Mouse (Mus musculus): ENCODE results near the gene Cda. TPM values are rescaled to one million over a fixed set of nuclear protein-coding genes. Genes with fewer than 3 reads are reported as not detected.

The Cda gene
- polyA plus RNA-seq, 1 experiment, result 3.2 TPM

DNA sequence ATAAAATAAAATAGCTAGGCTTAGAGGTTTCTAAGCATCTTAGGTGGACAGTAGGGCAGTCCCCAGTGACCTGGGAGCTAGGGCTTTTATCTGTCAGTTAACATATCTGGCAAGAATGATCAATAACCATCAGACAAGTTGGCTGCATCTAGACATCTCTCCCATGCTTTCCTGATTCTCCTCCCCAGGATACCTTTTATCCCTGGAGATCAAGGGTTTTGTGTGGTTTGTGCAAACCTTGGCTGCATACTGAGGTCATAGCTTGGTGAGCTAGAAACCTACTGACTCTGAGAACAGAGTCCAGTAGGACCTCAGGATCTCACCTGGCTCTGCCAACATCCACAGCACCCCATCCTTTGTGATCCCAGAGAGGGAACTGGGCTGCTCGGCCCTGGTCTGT, 20.5 kb downstream of the Cda start:
- no peak for DNase-seq (ENCODE audit: low read depth)
- TF ChIP-seq CTCF (IDR thresholded peaks at IDR 0.05; ENCODE audit: borderline replicate concordance, extremely low read depth, insufficient read depth, insufficient read length) (no peak), POLR2A (IDR thresholded peaks at IDR 0.05; ENCODE audit: borderline replicate concordance, extremely low read depth, insufficient read depth, insufficient read length, poor library complexity, severe bottlenecking) (no peak)

DNA sequence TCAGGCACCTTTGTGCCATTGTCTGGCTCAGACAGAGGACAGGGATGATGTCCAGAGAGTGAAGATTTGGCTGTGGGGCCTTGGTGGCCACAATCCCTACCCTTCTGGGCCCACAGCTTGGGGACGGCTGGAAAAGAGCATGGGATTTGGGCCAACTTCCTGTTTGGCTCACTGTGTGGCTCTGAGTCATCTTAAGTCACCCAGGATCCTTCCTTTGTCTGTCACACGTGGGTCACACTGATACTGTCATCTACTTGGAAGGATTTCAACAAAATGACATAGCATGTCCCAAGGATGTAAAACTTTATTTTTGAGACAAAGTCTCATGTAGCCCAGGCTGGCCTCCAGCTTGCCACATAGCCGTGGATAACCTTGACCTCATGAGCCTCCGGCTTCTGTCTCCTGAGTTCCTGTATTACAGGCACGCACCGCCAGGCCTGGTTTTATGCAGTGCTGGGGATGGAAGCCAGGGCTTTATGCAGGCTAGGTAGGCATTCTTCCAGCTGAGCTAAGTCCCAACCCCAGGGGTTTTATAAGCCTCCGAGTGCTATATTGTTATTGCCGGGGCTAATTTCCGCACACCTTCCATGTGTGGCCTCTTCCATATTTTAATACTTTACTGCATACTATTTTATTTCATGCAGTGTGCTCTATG, 22.8 kb downstream of the Cda start:
- DNase-seq (ENCODE audit: low read depth), result peak; percentile 41
- TF ChIP-seq POLR2A (IDR thresholded peaks at IDR 0.05; ENCODE audit: borderline replicate concordance, extremely low read depth, insufficient read depth, insufficient read length, poor library complexity, severe bottlenecking) (no peak), CTCF (IDR thresholded peaks at IDR 0.05; ENCODE audit: borderline replicate concordance, extremely low read depth, insufficient read depth, insufficient read length) (no peak)

DNA sequence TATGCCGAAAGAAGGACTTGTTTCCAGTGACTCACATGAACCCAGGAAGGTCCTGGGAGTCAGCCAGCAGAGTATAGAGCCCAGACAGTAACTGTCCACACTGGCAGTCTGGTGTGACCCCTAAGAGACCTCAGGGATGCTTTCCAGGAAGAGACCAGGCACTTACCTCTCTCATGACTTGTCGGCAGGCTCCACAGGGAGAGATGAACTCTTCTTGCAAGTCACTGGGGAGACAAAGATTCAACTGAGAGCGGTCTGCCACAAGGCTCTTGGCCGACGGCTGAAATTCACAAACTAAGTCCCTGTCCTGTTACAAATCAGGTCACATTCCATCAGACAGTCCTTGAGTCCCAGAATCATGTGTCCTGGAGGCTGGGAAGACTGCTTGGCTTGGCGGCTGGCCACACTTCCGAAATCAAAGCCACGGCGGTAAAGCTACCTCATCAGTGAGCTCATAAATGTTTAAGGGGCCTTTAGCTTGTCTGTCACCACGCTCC, 24.4 kb downstream of the Cda start:
- TF ChIP-seq CTCF (IDR thresholded peaks at IDR 0.05; ENCODE audit: borderline replicate concordance, extremely low read depth, insufficient read depth, insufficient read length), result no peak
- no peak for TF ChIP-seq POLR2A (IDR thresholded peaks at IDR 0.05; ENCODE audit: borderline replicate concordance, extremely low read depth, insufficient read depth, insufficient read length, poor library complexity, severe bottlenecking)
- peak; percentile 47 for DNase-seq (ENCODE audit: low read depth)

GRCm38 (mm10) chr4:138342778-138343177, 25.0 kb downstream of the Cda start:
- no peak for DNase-seq (ENCODE audit: low read depth)
- no peak for TF ChIP-seq POLR2A (IDR thresholded peaks at IDR 0.05; ENCODE audit: borderline replicate concordance, extremely low read depth, insufficient read depth, insufficient read length, poor library complexity, severe bottlenecking)
- TF ChIP-seq CTCF (IDR thresholded peaks at IDR 0.05; ENCODE audit: borderline replicate concordance, extremely low read depth, insufficient read depth, insufficient read length), result no peak

DNA sequence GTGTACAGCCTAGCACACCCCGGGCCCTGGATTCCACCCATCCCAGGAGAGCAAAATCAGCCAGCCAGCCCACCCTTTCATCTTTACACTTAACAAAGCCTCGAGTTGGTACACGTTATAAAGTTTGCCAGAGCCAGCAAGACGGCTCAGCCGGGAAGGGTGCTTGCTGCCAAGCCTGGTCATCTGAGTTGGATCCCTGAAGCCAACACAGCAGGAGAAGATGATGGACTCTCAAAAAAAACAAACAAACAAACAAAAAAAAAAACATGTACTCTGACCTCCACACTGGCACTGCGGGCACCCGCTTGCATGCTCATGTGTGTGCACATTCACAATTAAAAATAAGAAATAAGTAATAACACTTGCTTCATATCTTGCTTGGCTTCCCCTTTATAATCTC, 25.7 kb downstream of the Cda start:
- DNase-seq (ENCODE audit: low read depth), result no peak
- TF ChIP-seq CTCF (IDR thresholded peaks at IDR 0.05; ENCODE audit: borderline replicate concordance, extremely low read depth, insufficient read depth, insufficient read length) (no peak), POLR2A (IDR thresholded peaks at IDR 0.05; ENCODE audit: borderline replicate concordance, extremely low read depth, insufficient read depth, insufficient read length, poor library complexity, severe bottlenecking) (no peak)

DNA sequence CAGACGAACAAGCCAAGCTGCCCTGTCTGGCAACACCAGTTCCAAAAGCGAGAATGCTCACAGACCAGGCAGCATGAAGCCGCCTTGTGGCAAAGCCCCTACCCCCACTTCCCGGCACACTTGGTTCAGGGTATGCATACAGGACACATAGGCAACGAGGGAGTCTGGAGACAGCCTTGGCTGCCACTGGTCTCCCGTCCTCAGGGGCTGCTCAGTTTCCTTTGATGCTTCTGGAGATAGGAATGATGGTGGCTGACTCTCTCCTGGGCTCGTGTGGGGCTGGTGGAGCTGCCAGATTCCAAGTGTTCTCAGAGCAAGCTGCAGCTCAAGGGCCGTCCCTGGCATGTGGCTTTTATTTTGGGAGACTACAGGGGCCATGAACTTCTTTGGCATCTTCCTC, 26.4 kb downstream of the Cda start:
- TF ChIP-seq CTCF (IDR thresholded peaks at IDR 0.05; ENCODE audit: borderline replicate concordance, extremely low read depth, insufficient read depth, insufficient read length) (no peak), POLR2A (IDR thresholded peaks at IDR 0.05; ENCODE audit: borderline replicate concordance, extremely low read depth, insufficient read depth, insufficient read length, poor library complexity, severe bottlenecking) (no peak)
- DNase-seq (ENCODE audit: low read depth), result no peak

GRCm38 (mm10) chr4:138339963-138340362, 27.8 kb downstream of the Cda start:
- TF ChIP-seq CTCF (IDR thresholded peaks at IDR 0.05; ENCODE audit: borderline replicate concordance, extremely low read depth, insufficient read depth, insufficient read length) (peak; percentile 51; the same call in 1 of the 2 replicates), POLR2A (IDR thresholded peaks at IDR 0.05; ENCODE audit: borderline replicate concordance, extremely low read depth, insufficient read depth, insufficient read length, poor library complexity, severe bottlenecking) (no peak)
- DNase-seq (ENCODE audit: low read depth), result no peak

GRCm38 (mm10) chr4:138337341-138337740, 30.5 kb downstream of the Cda start:
- no peak for DNase-seq (ENCODE audit: low read depth)
- TF ChIP-seq CTCF (IDR thresholded peaks at IDR 0.05; ENCODE audit: borderline replicate concordance, extremely low read depth, insufficient read depth, insufficient read length) (no peak), POLR2A (IDR thresholded peaks at IDR 0.05; ENCODE audit: borderline replicate concordance, extremely low read depth, insufficient read depth, insufficient read length, poor library complexity, severe bottlenecking) (no peak)

- DNase-seq (ENCODE audit: low read depth), result no peak
- TF ChIP-seq CTCF (IDR thresholded peaks at IDR 0.05; ENCODE audit: borderline replicate concordance, extremely low read depth, insufficient read depth, insufficient read length), result no peak
Observed at GRCm38 (mm10) chr4:138336876-138337275, 30.9 kb downstream of the Cda start.

DNA sequence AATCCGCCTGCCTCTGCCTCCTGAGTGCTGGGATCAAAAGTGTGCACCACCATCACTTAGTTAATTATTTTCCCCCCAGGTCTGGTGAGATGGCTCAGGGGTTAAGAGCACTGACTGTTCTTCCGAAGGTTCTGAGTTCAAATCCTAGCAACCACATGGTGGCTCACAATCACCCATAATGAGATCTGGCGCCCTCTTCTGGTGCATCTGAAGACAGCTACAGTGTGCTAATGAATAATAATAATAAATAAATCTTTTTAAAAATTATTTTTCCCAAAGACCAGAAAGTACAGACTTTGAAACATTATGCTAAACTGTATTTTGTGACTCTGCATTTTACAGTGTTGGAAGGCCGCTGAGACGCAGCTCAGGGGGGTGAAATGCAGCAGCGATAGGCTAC, 32.1 kb downstream of the Cda start:
- TF ChIP-seq POLR2A (IDR thresholded peaks at IDR 0.05; ENCODE audit: borderline replicate concordance, extremely low read depth, insufficient read depth, insufficient read length, poor library complexity, severe bottlenecking) (no peak), CTCF (IDR thresholded peaks at IDR 0.05; ENCODE audit: borderline replicate concordance, extremely low read depth, insufficient read depth, insufficient read length) (no peak)
- no peak for DNase-seq (ENCODE audit: low read depth)

- DNase-seq (ENCODE audit: low read depth), result no peak
Observed at GRCm38 (mm10) chr4:138335036-138335435, 32.8 kb downstream of the Cda start.

GRCm38 (mm10) chr4:138333135-138333534, 34.7 kb downstream of the Cda start:
- TF ChIP-seq CTCF (IDR thresholded peaks at IDR 0.05; ENCODE audit: borderline replicate concordance, extremely low read depth, insufficient read depth, insufficient read length), result no peak
- TF ChIP-seq POLR2A (IDR thresholded peaks at IDR 0.05; ENCODE audit: borderline replicate concordance, extremely low read depth, insufficient read depth, insufficient read length, poor library complexity, severe bottlenecking), result no peak
- no peak for DNase-seq (ENCODE audit: low read depth)

More at GRCm38 (mm10) chr4:138335036-138335435, 32.8 kb downstream of the Cda start:
- no peak for TF ChIP-seq CTCF (IDR thresholded peaks at IDR 0.05; ENCODE audit: borderline replicate concordance, extremely low read depth, insufficient read depth, insufficient read length)
- TF ChIP-seq POLR2A (IDR thresholded peaks at IDR 0.05; ENCODE audit: borderline replicate concordance, extremely low read depth, insufficient read depth, insufficient read length, poor library complexity, severe bottlenecking), result no peak

Measured in brain, embryonic 14.5 days (tissue).